Mouse (Mus musculus): Measurements from ENCODE around the gene Syne1.

DNA sequence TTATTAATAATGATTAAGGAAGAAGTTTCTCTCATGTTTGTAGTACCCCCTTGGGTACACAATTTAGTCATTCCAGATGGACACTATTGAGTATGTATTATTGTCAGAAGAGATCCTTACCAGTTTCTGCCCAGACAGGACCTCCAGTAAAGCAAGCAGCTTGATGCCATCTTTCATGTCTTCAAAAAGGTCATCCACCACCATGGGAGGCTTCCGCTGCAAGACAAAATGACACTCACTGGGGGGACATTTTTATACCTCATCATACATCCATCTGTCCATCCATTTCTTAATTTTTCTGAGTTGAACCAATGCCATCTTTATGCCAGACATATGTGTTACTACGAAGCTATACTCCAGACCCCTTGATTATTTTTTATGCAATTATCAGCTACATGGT is 108.3 kb downstream of the Syne1 start:
- TF ChIP-seq POLR2A (IDR thresholded peaks at IDR 0.05; ENCODE audit: extremely low read depth, insufficient read depth, low read length) = no peak
- no peak for TF ChIP-seq CTCF (IDR thresholded peaks at IDR 0.05; ENCODE audit: low read depth, low read length)

Data from liver, adult 2 months (tissue).